Mouse (Mus musculus) limb, embryonic 14.5 days (tissue): ENCODE data around the gene Tas1r2. TPM values are rescaled to one million over a fixed set of nuclear protein-coding genes. Genes with fewer than 3 reads are reported as not detected.

Source experiments
- ATAC-seq: fragments of 200-750 bp; cut with Nextera tagmentation; 2 replicates; pipeline ENCODE4 v1.8.0; 2017; ENCODE audit warnings: low read depth, moderate number of reproducible peaks, moderate TSS enrichment; ENCODE audit not compliant: low FRiP score
- DNase-seq: peaks from one replicate; pipeline ENCODE4 v3.0.0-alpha.2; 2015; ENCODE audit warnings: low spot score
- H3K27ac ChIP-seq: fragments of 300-500 bp; sonication (generic); replicated peaks from 2 replicates; pipeline ENCODE4 v1.5.1; 2014; ENCODE audit warnings: low read depth, mild to moderate bottlenecking, low read length, moderate library complexity, mixed read lengths
- H3K27me3 ChIP-seq: fragments of 300-500 bp; sonication (generic); 2 replicates; pipeline ENCODE4 v1.6.1; 2014; ENCODE audit warnings: low read length, mixed read lengths; ENCODE audit not compliant: control insufficient read depth, insufficient read depth
- H3K36me3 ChIP-seq: fragments of 300-500 bp; sonication (generic); 2 replicates; pipeline ENCODE4 v1.6.1; 2014; ENCODE audit warnings: mild to moderate bottlenecking, low read length, moderate library complexity, mixed read lengths; ENCODE audit not compliant: control insufficient read depth, insufficient read depth
- H3K4me1 ChIP-seq: fragments of 300-500 bp; sonication (generic); 2 replicates; pipeline ENCODE4 v1.6.1; 2014; ENCODE audit warnings: antibody characterized with exemption, low read length, mixed read lengths; ENCODE audit not compliant: control insufficient read depth, insufficient read depth
- H3K4me2 ChIP-seq: fragments of 300-500 bp; sonication (generic); replicated peaks from 2 replicates; pipeline ENCODE4 v1.6.1; 2014; ENCODE audit warnings: low read depth, mild to moderate bottlenecking, low read length, moderate library complexity; ENCODE audit not compliant: severe bottlenecking
- H3K4me3 ChIP-seq: fragments of 300-500 bp; sonication (generic); replicated peaks from 2 replicates; pipeline ENCODE4 v1.5.1; 2014; ENCODE audit warnings: low read length
- H3K9ac ChIP-seq: fragments of 300-500 bp; sonication (generic); 2 replicates; pipeline ENCODE4 v1.6.1; 2014; ENCODE audit warnings: mild to moderate bottlenecking, low read depth, low read length, moderate library complexity; ENCODE audit not compliant: severe bottlenecking
- H3K9me3 ChIP-seq: fragments of 300-500 bp; sonication (generic); 2 replicates; pipeline ENCODE4 v1.6.1; 2016; ENCODE audit warnings: low read length; ENCODE audit not compliant: control insufficient read depth
- POLR2A ChIP-seq: fragments of 200-500 bp; IDR thresholded peaks from 2 replicates; pipeline ENCODE4 v1.8.0; 2012; ENCODE audit warnings: inconsistent platforms, mild to moderate bottlenecking, moderate library complexity, borderline replicate concordance; ENCODE audit not compliant: insufficient read depth, insufficient read length; ENCODE audit errors: extremely low read depth
- WGBS: fragments of 180-500 bp; shearing (Covaris S2); extraction: QIAGEN DNeasy Blood & Tissue Kit; methylation state at CpG from one replicate; pipeline ENCODE4 v1.1.7; 2014; 5-methylcytosine and 5-hydroxymethylcytosine counted together
- microRNA-seq: library from miRNA; unstranded; fragments of <30 nt; microRNA quantifications from one replicate; pipeline ENCODE4, GENCODE M21; 2016
- polyA plus RNA-seq, 2 experiments: library from polyadenylated mRNA; depleted of rRNA in 1 of 2; stranded (reverse) in 1 of 2; unstranded in 1 of 2; fragments of >200 nt; fragmentation: Nextera tagmentation in 1 of 2; extraction: Ambion mirVana in 1 of 2; gene quantifications; 2 replicates each; pipeline versions ENCODE4 v1.2.1 to v1.2.3; 2012 to 2014

Gene Tas1r2
- polyA plus RNA-seq, 2 experiments, result 0.04 TPM; not detected in 1

GRCm38 (mm10) chr4:139716477-139717169, 63.3 kb downstream of the Tas1r2 start:
- Histone ChIP-seq H3K9ac (no peak overlapping the region), H3K27ac (no peak overlapping the region), H3K4me2 (no peak overlapping the region), H3K27me3 (no peaks in the 10 kb centered on the region), H3K4me3 (no peak overlapping the region), H3K4me1 (peaks cover 8% of the 10 kb centered on the region), H3K36me3 (no peaks in the 10 kb centered on the region), H3K9me3 (no peaks in the 10 kb centered on the region)
- 86% methylated on average over 10 of the region's 10 CpGs for WGBS
- TF ChIP-seq POLR2A, result no peak
- DNase-seq, result no peak
- no peak for ATAC-seq

GRCm38 (mm10) chr4:139718978-139719377, 65.6 kb downstream of the Tas1r2 start:
- no peaks in the 10 kb centered on the region for H3K9me3 ChIP-seq
- WGBS, result 78% methylated on average over 5 of the region's 5 CpGs
- H3K4me3 ChIP-seq, result no peak overlapping the region
- H3K27ac ChIP-seq, result no peak overlapping the region
- DNase-seq (no peak), ATAC-seq (no peak)
- H3K36me3 ChIP-seq, result no peaks in the 10 kb centered on the region
- no peaks in the 10 kb centered on the region for H3K27me3 ChIP-seq
- H3K9ac ChIP-seq, result no peak overlapping the region
- no peak overlapping the region for H3K4me2 ChIP-seq
- peaks cover 8% of the 10 kb centered on the region for H3K4me1 ChIP-seq
- no peak for TF ChIP-seq POLR2A

Small RNAs within 50 kb of the gene (microRNA-seq; reads per million reads assigned to microRNA genes)
- gene Mir7020, result not detected

Other genes starting within 250 kb of the Tas1r2 start
- 8.8 and 9.9 TPM in 2 replicates for gene Iffo2, start 123.0 kb upstream of the Tas1r2 start, polyA plus RNA-seq (2012; rRNA removed)
- 5.8 and 5.9 TPM in 2 replicates for gene Iffo2, start 123.0 kb upstream of the Tas1r2 start, polyA plus RNA-seq (2014; fragmentation: Nextera tagmentation; extraction: Ambion mirVana)
- gene Gm21969, start 50.4 kb upstream of the Tas1r2 start, polyA plus RNA-seq (2012; rRNA removed), result 0.03 TPM in 1 of 2 replicates, not detected in the other
- not detected in 2 replicates for gene Gm21969, start 50.4 kb upstream of the Tas1r2 start, polyA plus RNA-seq (2014; fragmentation: Nextera tagmentation; extraction: Ambion mirVana)
- gene Aldh4a1, start 30.7 kb upstream of the Tas1r2 start, polyA plus RNA-seq (2012; rRNA removed), result 21.9 and 25.6 TPM in 2 replicates
- 21.9 and 23.0 TPM in 2 replicates for gene Aldh4a1, start 30.7 kb upstream of the Tas1r2 start, polyA plus RNA-seq (2014; fragmentation: Nextera tagmentation; extraction: Ambion mirVana)
- gene Pax7, start 180.0 kb downstream of the Tas1r2 start, polyA plus RNA-seq (2012; rRNA removed), result 4.7 and 7.0 TPM in 2 replicates
- 1.0 and 1.9 TPM in 2 replicates for gene Pax7, start 180.0 kb downstream of the Tas1r2 start, polyA plus RNA-seq (2014; fragmentation: Nextera tagmentation; extraction: Ambion mirVana)